Mouse (Mus musculus) neural tube, embryonic 11.5 days (tissue): ENCODE measurements around the gene Sectm1b. TPM values are rescaled to one million over a fixed set of nuclear protein-coding genes. Genes with fewer than 3 reads are reported as not detected.

Experiments
- polyA plus RNA-seq: library from polyadenylated mRNA; unstranded; fragments of >200 nt; fragmentation: Nextera tagmentation; extraction: Ambion mirVana; gene quantifications from 2 replicates; pipeline ENCODE4 v1.2.1, GENCODE M21; 2014

Sectm1b gene
- polyA plus RNA-seq, 1 experiment from 2014 or later: not detected

Other genes with a start within 250 kb of the Sectm1b start
- 108 and 125 TPM in 2 replicates for gene Fasn, start 239.0 kb downstream of the Sectm1b start, polyA plus RNA-seq
- 4.6 and 5.8 TPM in 2 replicates for gene Ccdc57, start 130.7 kb downstream of the Sectm1b start, polyA plus RNA-seq
- 37.1 and 39.4 TPM in 2 replicates for gene Slc16a3, start 115.1 kb downstream of the Sectm1b start, polyA plus RNA-seq
- 81.6 and 84.6 TPM in 2 replicates for gene Csnk1d, start 72.2 kb downstream of the Sectm1b start, polyA plus RNA-seq
- not detected in 2 replicates for gene Cd7, start 24.2 kb downstream of the Sectm1b start, polyA plus RNA-seq
- not detected in 2 replicates for gene Sectm1a, start 17.7 kb upstream of the Sectm1b start, polyA plus RNA-seq
- not detected in 2 replicates for gene Tex19.2, start 55.1 kb upstream of the Sectm1b start, polyA plus RNA-seq
- 0.46 TPM in 1 of 2 replicates, not detected in the other for gene Tex19.1, start 82.6 kb upstream of the Sectm1b start, polyA plus RNA-seq
- 0.19 TPM in 1 of 2 replicates, not detected in the other for gene Uts2r, start 96.7 kb upstream of the Sectm1b start, polyA plus RNA-seq
- 7.0 and 7.6 TPM in 2 replicates for gene Hexdc, start 140.9 kb upstream of the Sectm1b start, polyA plus RNA-seq
- gene Ogfod3, start 141.1 kb upstream of the Sectm1b start, polyA plus RNA-seq: 17.8 and 19.8 TPM in 2 replicates
- 42.3 and 45.7 TPM in 2 replicates for gene Cybc1, start 165.8 kb upstream of the Sectm1b start, polyA plus RNA-seq
- gene Narf, start 173.7 kb upstream of the Sectm1b start, polyA plus RNA-seq: 77.8 and 87.0 TPM in 2 replicates
- 18.7 and 20.6 TPM in 2 replicates for gene Foxk2, start 196.4 kb upstream of the Sectm1b start, polyA plus RNA-seq